Comparison of ENCODE assay signal across 14 mouse cellular contexts in genomic region chr15:74218012-74218411, GRCm38 (mm10).
DNase-seq lines count a peak whose midpoint lies in the region; ATAC-seq and TF ChIP-seq lines count a peak whose summit lies in the region.
"Had no signal": no experiment of that assay in that cellular context is flagged by ENCODE, and none has a peak within 500 bp of the region (broad histone marks: within the 10 kb centered on the region; RNA-seq: fewer than 3 reads in every experiment).

No protein-coding gene starts in this region.

- no peaks in the 10 kb centered on the region for H3K36me3 ChIP-seq in hindbrain, postnatal 0 days (ENCODE audit: insufficient read depth, low read length)
- H3K36me3 ChIP-seq in liver, postnatal 0 days (replicated peaks; ENCODE audit: insufficient read depth, low read length): no peaks in the 10 kb centered on the region
- H3K36me3 ChIP-seq: G1E; stomach, embryonic 15.5 days had no signal

- H3K4me1 ChIP-seq in hindbrain, postnatal 0 days (ENCODE audit: insufficient read depth, low read length): no peaks in the 10 kb centered on the region
- H3K4me1 ChIP-seq in liver, postnatal 0 days (ENCODE audit: insufficient read depth): no peaks in the 10 kb centered on the region
- H3K4me1 ChIP-seq: stomach, embryonic 15.5 days had no signal

- no peak overlapping the region for H3K9ac ChIP-seq in hindbrain, postnatal 0 days (replicated peaks; ENCODE audit: low read length)
- no peak overlapping the region for H3K9ac ChIP-seq in liver, postnatal 0 days (replicated peaks)
- H3K9ac ChIP-seq: stomach, embryonic 15.5 days had no signal

- H3K9me3 ChIP-seq in hindbrain, postnatal 0 days (ENCODE audit: low read length): no peaks in the 10 kb centered on the region
- no peaks in the 10 kb centered on the region for H3K9me3 ChIP-seq in liver, postnatal 0 days (ENCODE audit: low read length)
- H3K9me3 ChIP-seq: stomach, embryonic 15.5 days had no signal

- H3K27me3 ChIP-seq in hindbrain, postnatal 0 days (ENCODE audit: insufficient read depth, low read length): peaks cover 5% of the 10 kb centered on the region; the same call in 1 of the 2 replicates
- H3K27me3 ChIP-seq in liver, postnatal 0 days (ENCODE audit: insufficient read depth, low read length): no peaks in the 10 kb centered on the region
- H3K27me3 ChIP-seq: stomach, embryonic 15.5 days had no signal

- TF ChIP-seq EP300 in liver, postnatal 0 days (IDR thresholded peaks at IDR 0.05; ENCODE audit: low read depth): no peak

- TF ChIP-seq CTCF in left cerebral cortex, adult 2 months (IDR thresholded peaks at IDR 0.05): peak; percentile 33
- TF ChIP-seq CTCF in hindbrain, postnatal 0 days (IDR thresholded peaks at IDR 0.05; ENCODE audit: low read depth): peak; percentile 50
- TF ChIP-seq CTCF in liver, postnatal 0 days (IDR thresholded peaks at IDR 0.05; ENCODE audit: low read depth): no peak

- peak; percentile 30; the same call in 1 of the 2 replicates for ATAC-seq in hindbrain, postnatal 0 days
- ATAC-seq in erythroblast, adult 5-6 weeks (replicated peaks; ENCODE audit: low FRiP score, poor library complexity, severe bottlenecking): no peak
- ATAC-seq in liver, postnatal 0 days: no peak
- ATAC-seq: lung, postnatal 0 days had no signal

- H3K4me3 ChIP-seq in left cerebral cortex, adult 2 months: no peak overlapping the region
- no peak overlapping the region for H3K4me3 ChIP-seq in hindbrain, postnatal 0 days (ENCODE audit: low read length)
- H3K4me3 ChIP-seq in liver, postnatal 0 days (ENCODE audit: low read depth, low read length): no peak overlapping the region
- H3K4me3 ChIP-seq: erythroblast, embryonic 14.5 days; stomach, embryonic 15.5 days had no signal

- H3K4me2 ChIP-seq in hindbrain, postnatal 0 days (ENCODE audit: low read depth, low read length): no peak overlapping the region
- no peak overlapping the region for H3K4me2 ChIP-seq in liver, postnatal 0 days (ENCODE audit: low read depth, low read length)
- H3K4me2 ChIP-seq: stomach, embryonic 15.5 days had no signal

- intact Hi-C loops in left cerebral cortex, adult 2 months (cut with DNase I): no loop called here
- intact Hi-C loops in left cerebral cortex, postnatal 36 days (cut with DNase I): no loop called here

- WGBS in hindbrain, postnatal 0 days: 28% methylated on average over 5 of the region's 5 CpGs
- 47% methylated on average over 5 of the region's 5 CpGs for WGBS in liver, postnatal 0 days (ENCODE audit: insufficient replicate concordance)

- no peak overlapping the region for H3K27ac ChIP-seq in left cerebral cortex, adult 2 months
- H3K27ac ChIP-seq in hindbrain, postnatal 0 days: no peak overlapping the region
- no peak overlapping the region for H3K27ac ChIP-seq in liver, postnatal 0 days (ENCODE audit: low read depth)
- H3K27ac ChIP-seq: stomach, embryonic 15.5 days had no signal

- DNase-seq in left cerebral cortex, adult 2 months (ENCODE audit: extremely low spot score in 1 of 2, low spot score in 2 of 2): no peak
- no peak for DNase-seq in left cerebral cortex, postnatal 36 days (ENCODE audit: low spot score in 2 of 2)
- DNase-seq in embryo, embryonic 10.5 days (ENCODE audit: low spot score): peak; percentile 18
- DNase-seq in hindbrain, postnatal 0 days (ENCODE audit: low spot score): peak; percentile 63
- peak; percentile 86 for DNase-seq in retina, postnatal 7 days (ENCODE audit: low read depth, low spot score)
- DNase-seq in liver, postnatal 0 days: no peak
- DNase-seq: cerebellum, adult 9-11 months; gastrocnemius, postnatal 25 days; right cerebral cortex, postnatal 4 days had no signal

Comparison
In these comparisons a context has a peak if more than half of its experiments do, and no peak if none do; other contexts are left out.
1. DNase-seq: peak in embryo, embryonic 10.5 days (single experiment), hindbrain, postnatal 0 days (single experiment) and retina, postnatal 7 days (single experiment); none in left cerebral cortex, adult 2 months (0 of 2), left cerebral cortex, postnatal 36 days (0 of 2) and liver, postnatal 0 days (single experiment).